Mouse (Mus musculus) midbrain, embryonic 13.5 days (tissue): ENCODE results near the gene Nkx3-2. TPM values are rescaled to one million over a fixed set of nuclear protein-coding genes. Genes with fewer than 3 reads are reported as not detected.

ENCODE experiments used
- ATAC-seq: fragments of 200-750 bp; cut with Nextera tagmentation; 2 replicates; pipeline ENCODE4 v1.8.0; 2017; ENCODE audit warnings: mild to moderate bottlenecking, moderate TSS enrichment, moderate library complexity
- H3K27ac ChIP-seq: fragments of 300-500 bp; sonication (generic); 2 replicates; pipeline ENCODE4 v1.5.1; 2015; ENCODE audit warnings: inconsistent platforms, mild to moderate bottlenecking, moderate library complexity
- H3K27me3 ChIP-seq: fragments of 300-500 bp; sonication (generic); 2 replicates; pipeline ENCODE4 v1.6.1; 2015; ENCODE audit warnings: mild to moderate bottlenecking, inconsistent platforms
- H3K36me3 ChIP-seq: fragments of 300-500 bp; sonication (generic); 2 replicates; pipeline ENCODE4 v1.6.1; 2015; ENCODE audit warnings: mild to moderate bottlenecking, inconsistent platforms
- H3K4me1 ChIP-seq: fragments of 300-500 bp; sonication (generic); replicated peaks from 2 replicates; pipeline ENCODE4 v1.6.1; 2015; ENCODE audit warnings: inconsistent platforms
- H3K4me2 ChIP-seq: fragments of 300-500 bp; sonication (generic); replicated peaks from 2 replicates; pipeline ENCODE4 v1.6.1; 2015; ENCODE audit warnings: moderate library complexity, mild to moderate bottlenecking, inconsistent platforms
- H3K4me3 ChIP-seq: fragments of 300-500 bp; sonication (generic); replicated peaks from 2 replicates; pipeline ENCODE4 v1.5.1; 2015; ENCODE audit warnings: mild to moderate bottlenecking, inconsistent platforms
- H3K9ac ChIP-seq: fragments of 300-500 bp; sonication (generic); replicated peaks from 2 replicates; pipeline ENCODE4 v1.6.1; 2015; ENCODE audit warnings: mild to moderate bottlenecking, inconsistent platforms
- H3K9me3 ChIP-seq: fragments of 300-500 bp; sonication (generic); 2 replicates; pipeline ENCODE4 v1.6.1; 2016; ENCODE audit warnings: mild to moderate bottlenecking, inconsistent platforms
- WGBS: fragments of 180-500 bp; shearing (Covaris S2); methylation state at CpG from one replicate; pipeline ENCODE4 v1.1.7; 2015; 5-methylcytosine and 5-hydroxymethylcytosine counted together
- polyA plus RNA-seq: library from polyadenylated mRNA; unstranded; fragments of >200 nt; fragmentation: Nextera tagmentation; extraction: Ambion mirVana; gene quantifications from 2 replicates; pipeline ENCODE4 v1.2.1, GENCODE M21; 2015

Nkx3-2 gene
- polyA plus RNA-seq, result not detected in 2 replicates

DNA sequence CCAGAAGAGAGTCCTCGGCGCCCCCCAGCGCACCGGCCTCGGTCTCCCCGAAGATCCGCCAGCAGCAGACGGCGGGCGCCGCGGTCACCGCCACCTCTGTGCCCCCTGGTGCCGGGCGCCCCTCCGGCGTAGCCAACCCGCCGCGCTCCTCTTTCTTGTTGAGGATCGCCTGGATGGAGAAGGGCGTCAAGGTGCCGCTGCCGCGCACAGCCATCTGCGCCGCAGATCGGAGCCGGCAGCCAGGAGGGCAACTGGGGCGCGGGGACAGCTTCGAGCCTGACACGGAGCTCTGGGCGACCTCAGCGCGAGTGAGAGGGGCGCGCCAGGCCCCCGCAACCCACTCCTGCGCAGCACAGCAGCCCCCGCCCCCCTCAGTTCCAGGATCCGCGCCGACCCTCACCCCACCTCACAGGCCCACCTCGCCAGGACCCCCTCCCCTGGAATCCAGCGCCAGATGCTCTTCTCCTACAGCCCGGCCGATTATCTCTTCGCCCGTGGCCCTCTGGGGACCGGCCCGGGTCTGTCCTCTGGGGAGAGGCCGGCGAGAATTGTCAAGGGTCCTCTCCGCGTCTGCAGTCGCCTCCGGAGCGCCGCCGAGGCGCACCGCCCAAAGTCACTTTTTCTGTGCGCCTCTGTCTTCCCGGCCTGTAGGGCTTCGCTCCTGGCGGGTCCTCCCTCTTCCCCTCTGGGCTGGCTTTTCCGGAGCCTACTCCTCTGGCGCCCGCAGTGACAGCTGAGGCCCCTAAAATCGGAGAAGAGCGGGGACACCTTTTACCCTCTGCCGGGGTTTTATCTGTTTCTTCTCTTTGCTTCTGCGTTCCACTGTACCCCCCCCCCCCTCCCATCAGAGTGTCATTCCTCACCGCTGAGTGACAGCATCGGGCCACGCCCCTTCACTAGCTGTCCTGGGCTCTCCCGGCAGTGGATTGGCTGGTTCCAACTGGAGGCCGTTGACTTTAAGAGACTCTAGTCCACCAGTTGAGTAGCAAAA lies at the start of gene Nkx3-2:
Gene Nkx3-2, minus strand, starts transcription at position 771 of the 991 bp plus-strand sequence.
- peaks cover 95% of the 10 kb centered on the region for H3K27me3 ChIP-seq
- H3K4me1 ChIP-seq, result peaks cover 40% of the 10 kb centered on the region
- peak within 1 kb of the TSS; percentile 63 for H3K4me2 ChIP-seq
- peak within 1 kb of the TSS; percentile 38 for H3K4me3 ChIP-seq
- H3K27ac ChIP-seq, result no peak within 1 kb of the TSS
- peak within 1 kb of the TSS; percentile 28; the same call in 1 of the 2 replicates for H3K9ac ChIP-seq
- under 1% methylated on average over 78 of the region's 79 CpGs for WGBS
- no peaks in the 10 kb centered on the region for H3K9me3 ChIP-seq
- no peaks in the 10 kb centered on the region for H3K36me3 ChIP-seq
- peak; percentile 35 for ATAC-seq

DNA sequence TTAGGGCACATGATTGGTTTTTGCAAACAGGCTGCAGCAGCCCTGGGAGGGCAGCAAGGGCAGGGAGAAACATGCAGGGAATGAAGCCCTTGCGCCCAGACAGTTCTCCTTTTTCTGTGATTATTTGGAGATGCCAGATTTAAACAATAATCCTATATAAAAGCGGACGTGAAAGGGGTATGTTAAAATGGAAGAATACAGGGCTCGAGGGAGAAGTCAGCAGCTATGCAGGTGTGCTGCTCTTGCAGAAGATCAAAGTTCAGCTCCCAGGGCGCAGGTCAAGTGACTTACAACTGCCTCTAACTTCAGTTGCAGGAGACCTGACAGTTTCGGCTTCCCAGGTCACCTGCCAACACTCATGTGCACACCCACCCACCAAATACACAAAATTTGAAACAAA lies 48.2 kb upstream of the Nkx3-2 start:
- no peak overlapping the region for H3K9ac ChIP-seq
- no peak for ATAC-seq
- H3K27me3 ChIP-seq, result no peaks in the 10 kb centered on the region
- H3K27ac ChIP-seq, result no peak overlapping the region
- H3K4me2 ChIP-seq, result no peak overlapping the region
- H3K36me3 ChIP-seq, result peaks cover 75% of the 10 kb centered on the region
- no peak overlapping the region for H3K4me3 ChIP-seq
- no peaks in the 10 kb centered on the region for H3K4me1 ChIP-seq
- H3K9me3 ChIP-seq, result no peaks in the 10 kb centered on the region
- WGBS, result 90% methylated on average over 6 of the region's 6 CpGs

DNA sequence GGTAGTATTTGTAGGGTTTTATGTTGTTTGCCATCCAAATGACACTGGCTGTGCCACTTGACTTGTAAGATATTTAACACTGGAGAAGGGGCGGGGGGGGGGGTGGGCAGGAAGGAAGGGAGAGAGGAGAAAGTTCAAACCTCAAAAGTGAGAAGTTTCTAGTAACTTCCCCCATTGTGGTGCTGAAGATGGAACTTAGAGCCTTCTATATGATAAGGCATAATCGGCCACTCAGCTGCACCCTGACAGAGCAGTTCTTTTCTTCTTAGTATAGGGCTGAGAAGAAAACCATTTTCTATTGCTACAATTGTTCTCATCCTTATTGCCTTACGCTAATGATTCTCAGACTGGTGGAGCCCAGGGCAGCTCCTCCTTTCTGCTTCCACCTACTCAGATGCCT lies 47.0 kb upstream of the Nkx3-2 start:
- Histone ChIP-seq H3K27ac (no peak overlapping the region), H3K4me1 (no peaks in the 10 kb centered on the region), H3K9ac (no peak overlapping the region), H3K9me3 (no peaks in the 10 kb centered on the region), H3K27me3 (no peaks in the 10 kb centered on the region), H3K4me2 (no peak overlapping the region), H3K4me3 (no peak overlapping the region), H3K36me3 (peaks cover 75% of the 10 kb centered on the region)
- ATAC-seq, result no peak
- 87% methylated on average over 3 of the region's 3 CpGs for WGBS

- H3K4me2 ChIP-seq, result no peak overlapping the region
- no peak for ATAC-seq
- 85% methylated on average over 2 of the region's 2 CpGs for WGBS
Observed at GRCm38 (mm10) chr5:41807383-41807782, 43.1 kb upstream of the Nkx3-2 start.

DNA sequence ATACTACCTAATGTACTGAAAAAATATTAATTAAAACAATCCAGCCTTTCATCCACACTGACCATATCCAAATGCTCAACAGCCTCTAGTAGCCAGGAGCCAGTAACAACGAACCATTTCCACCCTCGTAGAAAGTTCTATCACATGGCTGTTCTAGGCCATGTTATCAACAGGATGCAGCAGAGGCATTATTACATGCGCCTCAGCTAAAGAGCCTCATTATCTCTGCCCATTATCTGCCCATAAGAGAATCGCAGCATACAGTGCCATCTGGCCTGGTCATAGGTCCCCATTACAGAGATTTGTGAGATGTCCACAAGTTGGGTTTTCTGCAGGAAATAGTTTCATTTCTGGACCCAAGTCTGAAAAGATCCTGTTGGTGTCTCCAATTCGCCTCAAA lies 41.9 kb upstream of the Nkx3-2 start:
- ATAC-seq, result no peak
- no peaks in the 10 kb centered on the region for H3K4me1 ChIP-seq
- peaks cover 61% of the 10 kb centered on the region for H3K36me3 ChIP-seq
- 96% methylated on average over 5 of the region's 5 CpGs for WGBS
- H3K4me3 ChIP-seq, result no peak overlapping the region
- H3K9me3 ChIP-seq, result no peaks in the 10 kb centered on the region
- no peak overlapping the region for H3K27ac ChIP-seq
- H3K9ac ChIP-seq, result no peak overlapping the region
- H3K27me3 ChIP-seq, result no peaks in the 10 kb centered on the region
- H3K4me2 ChIP-seq, result no peak overlapping the region

More at GRCm38 (mm10) chr5:41807383-41807782, 43.1 kb upstream of the Nkx3-2 start:
- Histone ChIP-seq H3K36me3 (peaks cover 71% of the 10 kb centered on the region), H3K9ac (no peak overlapping the region), H3K4me1 (no peaks in the 10 kb centered on the region), H3K27me3 (no peaks in the 10 kb centered on the region), H3K9me3 (no peaks in the 10 kb centered on the region), H3K27ac (no peak overlapping the region), H3K4me3 (no peak overlapping the region)

GRCm38 (mm10) chr5:41805085-41805484 lies 40.8 kb upstream of the Nkx3-2 start:
- no peaks in the 10 kb centered on the region for H3K9me3 ChIP-seq
- H3K4me2 ChIP-seq, result no peak overlapping the region
- H3K27me3 ChIP-seq, result no peaks in the 10 kb centered on the region
- no peak for ATAC-seq
- H3K27ac ChIP-seq, result no peak overlapping the region
- H3K9ac ChIP-seq, result no peak overlapping the region
- no peaks in the 10 kb centered on the region for H3K4me1 ChIP-seq
- 96% methylated on average over 2 of the region's 2 CpGs for WGBS
- H3K4me3 ChIP-seq, result no peak overlapping the region
- H3K36me3 ChIP-seq, result peaks cover 62% of the 10 kb centered on the region

DNA sequence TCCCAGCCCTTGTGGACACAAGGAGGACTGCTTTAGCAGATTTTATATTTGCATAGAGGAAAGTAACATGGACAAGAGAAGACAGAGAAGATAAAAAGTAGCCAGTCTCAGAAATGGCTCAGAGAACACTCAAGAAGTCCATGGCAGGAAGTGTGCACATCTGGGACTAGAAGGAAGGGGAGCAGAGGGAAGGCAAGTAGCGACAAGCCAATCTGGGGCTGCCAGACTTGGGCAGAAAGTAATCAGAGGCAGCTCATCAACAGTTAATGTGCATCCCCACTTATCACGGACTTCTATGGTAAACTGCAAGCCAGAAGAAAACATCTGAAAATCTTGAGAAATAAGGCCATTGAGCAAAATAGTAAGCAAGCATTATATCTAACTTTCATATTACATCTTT lies 40.3 kb upstream of the Nkx3-2 start:
- H3K4me1 ChIP-seq, result no peaks in the 10 kb centered on the region
- no peak overlapping the region for H3K4me2 ChIP-seq
- no peak overlapping the region for H3K9ac ChIP-seq
- peaks cover 61% of the 10 kb centered on the region for H3K36me3 ChIP-seq
- no peaks in the 10 kb centered on the region for H3K27me3 ChIP-seq
- 86% methylated on average over 2 of the region's 2 CpGs for WGBS
- no peak overlapping the region for H3K4me3 ChIP-seq
- no peaks in the 10 kb centered on the region for H3K9me3 ChIP-seq
- no peak overlapping the region for H3K27ac ChIP-seq
- no peak for ATAC-seq

DNA sequence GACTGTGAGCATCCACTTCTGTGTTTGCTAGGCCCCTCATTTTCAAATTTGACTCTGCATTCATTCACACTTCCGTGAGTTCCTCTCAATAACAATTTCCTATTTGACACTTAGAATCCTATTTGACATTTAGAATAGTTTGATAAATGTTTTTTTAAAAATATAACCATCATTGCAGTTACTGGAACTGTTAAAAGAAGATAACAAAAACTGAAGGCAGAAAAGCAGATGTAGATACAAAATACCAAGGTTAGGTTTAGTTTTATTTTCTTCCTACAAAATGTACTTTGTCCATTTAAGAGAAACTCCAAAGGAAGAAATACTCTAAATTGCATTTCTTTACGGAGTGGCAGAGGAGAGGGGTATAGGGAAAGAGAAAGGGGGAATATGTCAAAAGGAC lies 37.3 kb upstream of the Nkx3-2 start:
- no peak for ATAC-seq
- H3K4me2 ChIP-seq, result no peak overlapping the region
- WGBS, result 94% methylated on average over 2 of the region's 2 CpGs
- H3K27ac ChIP-seq, result no peak overlapping the region
- H3K9ac ChIP-seq, result no peak overlapping the region
- H3K27me3 ChIP-seq, result no peaks in the 10 kb centered on the region
- H3K36me3 ChIP-seq, result peaks cover 59% of the 10 kb centered on the region
- H3K4me1 ChIP-seq, result no peaks in the 10 kb centered on the region
- no peak overlapping the region for H3K4me3 ChIP-seq
- no peaks in the 10 kb centered on the region for H3K9me3 ChIP-seq

DNA sequence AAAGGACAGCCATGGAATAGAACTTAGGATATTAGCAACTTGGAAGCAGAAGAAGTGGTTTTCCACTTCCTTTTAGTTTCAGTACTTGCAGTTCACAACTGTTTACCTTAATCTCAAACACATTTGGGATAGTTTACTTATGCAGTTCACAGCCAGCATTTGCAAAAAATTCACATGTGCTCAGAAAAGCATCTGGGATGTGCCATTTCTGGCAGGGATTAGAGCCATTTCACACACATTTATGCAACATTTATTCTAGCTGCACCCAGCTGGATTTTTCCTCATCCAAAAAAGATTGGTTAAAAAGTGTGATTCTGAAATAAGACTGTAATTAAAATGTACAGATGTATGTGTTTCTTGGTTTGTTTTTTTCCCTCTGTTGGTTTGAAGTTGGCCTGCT lies 30.1 kb upstream of the Nkx3-2 start:
- Histone ChIP-seq H3K4me3 (no peak overlapping the region), H3K9ac (no peak overlapping the region), H3K27me3 (no peaks in the 10 kb centered on the region), H3K4me2 (no peak overlapping the region), H3K36me3 (peaks cover 79% of the 10 kb centered on the region), H3K9me3 (no peaks in the 10 kb centered on the region), H3K27ac (no peak overlapping the region), H3K4me1 (no peaks in the 10 kb centered on the region)
- no peak for ATAC-seq

- Histone ChIP-seq H3K27me3 (no peaks in the 10 kb centered on the region), H3K9ac (no peak overlapping the region), H3K4me1 (no peaks in the 10 kb centered on the region), H3K4me3 (no peak overlapping the region), H3K36me3 (peaks cover 85% of the 10 kb centered on the region), H3K27ac (no peak overlapping the region), H3K4me2 (no peak overlapping the region), H3K9me3 (no peaks in the 10 kb centered on the region)
- no peak for ATAC-seq
- 96% methylated on average over 2 of the region's 2 CpGs for WGBS
Observed at GRCm38 (mm10) chr5:41790517-41790916, 26.2 kb upstream of the Nkx3-2 start.

GRCm38 (mm10) chr5:41788877-41789276 lies 24.6 kb upstream of the Nkx3-2 start:
- H3K4me3 ChIP-seq, result no peak overlapping the region
- 80% methylated on average over 6 of the region's 6 CpGs for WGBS
- no peaks in the 10 kb centered on the region for H3K4me1 ChIP-seq
- no peak overlapping the region for H3K9ac ChIP-seq
- ATAC-seq, result no peak
- no peak overlapping the region for H3K27ac ChIP-seq
- peaks cover 83% of the 10 kb centered on the region for H3K36me3 ChIP-seq
- H3K4me2 ChIP-seq, result no peak overlapping the region
- no peaks in the 10 kb centered on the region for H3K9me3 ChIP-seq
- H3K27me3 ChIP-seq, result no peaks in the 10 kb centered on the region

GRCm38 (mm10) chr5:41781890-41782289 lies 17.6 kb upstream of the Nkx3-2 start:
- Histone ChIP-seq H3K9me3 (no peaks in the 10 kb centered on the region), H3K27ac (no peak overlapping the region), H3K36me3 (peaks cover 27% of the 10 kb centered on the region), H3K4me1 (no peaks in the 10 kb centered on the region), H3K4me3 (no peak overlapping the region), H3K27me3 (no peaks in the 10 kb centered on the region), H3K4me2 (no peak overlapping the region), H3K9ac (no peak overlapping the region)
- 92% methylated on average over 5 of the region's 5 CpGs for WGBS
- ATAC-seq, result no peak; the same call in 1 of the 2 replicates
